Mouse (Mus musculus) G1E (cell line): ENCODE data around the gene Prss21.

Experiments used
- CTCF ChIP-seq: IDR thresholded peaks from 2 replicates; pipeline ENCODE4 v1.5.1; 2012; ENCODE audit warnings: low read depth, low read length, inconsistent platforms, mixed read lengths
- TAL1 ChIP-seq: conservative IDR thresholded peaks from 2 replicates; pipeline ENCODE4 v1.6.1; 2012; ENCODE audit warnings: low read depth, low read length, inconsistent platforms, mixed read lengths

- TF ChIP-seq CTCF (no peak), TAL1 (no peak)
These were observed 47.1 kb upstream of the Prss21 start for GRCm38 (mm10) chr17:23820731-23821130.
